7 mouse cellular contexts compared by ENCODE assay signal in the genomic region with DNA sequence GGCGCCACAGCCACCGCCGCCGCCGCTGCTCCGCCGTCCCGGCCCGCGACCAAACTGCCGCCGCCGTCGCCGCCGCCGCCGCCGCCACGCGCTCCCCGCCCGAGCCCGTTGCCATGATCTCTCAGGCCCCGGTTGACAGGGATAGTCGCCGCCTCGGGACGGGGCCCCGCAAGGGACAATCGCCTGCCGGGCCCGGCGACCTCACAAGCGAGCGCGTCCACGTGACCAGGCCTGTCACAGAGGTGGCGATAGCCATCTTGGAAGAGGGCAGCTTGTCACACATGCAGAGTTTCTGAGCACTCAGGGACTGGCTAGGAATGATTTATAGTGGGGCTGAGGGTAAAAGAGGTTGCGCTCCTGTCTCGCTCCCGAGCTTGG. TPM values are rescaled to one million over a fixed set of nuclear protein-coding genes. Genes with fewer than 3 reads are reported as not detected.
A peak's percentile ranks its signal among the peaks of the same experiment; 100 is the strongest.
DNase-seq lines count a peak whose midpoint lies in the region; ATAC-seq lines count a peak whose summit lies in the region.

A gene (minus strand): TSS at position 270 of the 378 bp plus-strand sequence.

- peak within 1 kb of the TSS; percentile 96 for H3K4me2 ChIP-seq in intestine, embryonic 15.5 days (replicated peaks)

- under 1% methylated on average over 42 of the region's 42 CpGs for WGBS in intestine, embryonic 15.5 days
- 1% methylated on average over 42 of the region's 42 CpGs for WGBS in midbrain, embryonic 10.5 days

- H3K36me3 ChIP-seq in intestine, embryonic 15.5 days, result no peaks in the 10 kb centered on the region
- H3K36me3 ChIP-seq in midbrain, embryonic 10.5 days, result no peaks in the 10 kb centered on the region

- intact Hi-C loops in gastrocnemius, postnatal 36 days (cut with DNase I), result no loop called here
- intact Hi-C loops in left cerebral cortex, postnatal 25 days (cut with DNase I), result loop anchor here (2.0 kb wide), 1 partner anchor 219 kb away; no protein-coding TSS in a partner anchor

- H3K9me3 ChIP-seq in intestine, embryonic 15.5 days, result no peaks in the 10 kb centered on the region
- no peaks in the 10 kb centered on the region for H3K9me3 ChIP-seq in midbrain, embryonic 10.5 days (replicated peaks)

- peak within 1 kb of the TSS; percentile 93 for H3K4me3 ChIP-seq in intestine, embryonic 15.5 days (replicated peaks)
- H3K4me3 ChIP-seq in midbrain, embryonic 10.5 days, result peak within 1 kb of the TSS; percentile 89

- DNase-seq in adrenal gland, adult 2 months, result peak; percentile 98
- DNase-seq in embryo, embryonic 11.5 days (ENCODE audit: low read depth, low spot score), result peak; percentile 79
- DNase-seq in gastrocnemius, postnatal 36 days, result peak; percentile 87 to 92
- DNase-seq in left cerebral cortex, postnatal 25 days (ENCODE audit: low spot score in 2 of 2), result peak; percentile 97
- DNase-seq in midbrain, embryonic 10.5 days (ENCODE audit: low spot score), result peak; percentile 94
- DNase-seq in right cerebral cortex, postnatal 4 days, result peak; percentile 86

- peak within 1 kb of the TSS; percentile 79 for H3K9ac ChIP-seq in intestine, embryonic 15.5 days

- peaks cover 5% of the 10 kb centered on the region for H3K27me3 ChIP-seq in intestine, embryonic 15.5 days (replicated peaks)
- peaks cover 4% of the 10 kb centered on the region; the same call in 1 of the 2 replicates for H3K27me3 ChIP-seq in midbrain, embryonic 10.5 days (ENCODE audit: low read depth, poor library complexity, severe bottlenecking)

- H3K27ac ChIP-seq in intestine, embryonic 15.5 days, result peak within 1 kb of the TSS; percentile 51
- H3K27ac ChIP-seq in midbrain, embryonic 10.5 days (replicated peaks), result peak within 1 kb of the TSS; percentile 89

- ATAC-seq in intestine, embryonic 15.5 days, result peak; percentile 92

- 0 out of 2 replicates have a peak, but pooled peaks cover 5% of the 10 kb centered on the region for H3K4me1 ChIP-seq in intestine, embryonic 15.5 days (replicated peaks)
- H3K4me1 ChIP-seq in midbrain, embryonic 10.5 days, result peaks cover 33% of the 10 kb centered on the region

RNA-seq across cellular contexts. Expression of the gene that starts here (rescaled TPM):
- 1 to 10 TPM; 2.1 to 6.1 TPM for total RNA-seq in adrenal gland, adult 2 months (2021)
- 3.9 and 4.0 TPM in 2 replicates for polyA plus RNA-seq in adrenal gland, adult 2 months (2012; rRNA removed)
- 1 to 10 TPM; 2.7 TPM for total RNA-seq in gastrocnemius, postnatal 36 days (2021)
- polyA plus RNA-seq in intestine, embryonic 15.5 days (2015; fragmentation: Nextera tagmentation; extraction: Ambion mirVana), result 0.67 and 0.73 TPM in 2 replicates
- 10 to 100 TPM; 38.2 to 43.3 TPM for total RNA-seq in left cerebral cortex, postnatal 25 days (2021)
- 0.74 and 0.92 TPM in 2 replicates for polyA plus RNA-seq in midbrain, embryonic 10.5 days (2016; fragmentation: Nextera tagmentation; extraction: Ambion mirVana)

Comparison
In these comparisons a context has a peak if more than half of its experiments do, and no peak if none do; other contexts are left out.
1. Peak in every context shown above with its lines: DNase-seq, ATAC-seq, H3K4me3 ChIP-seq and H3K27ac ChIP-seq.
2. RNA of the gene that starts here (total RNA-seq): 38.2 to 43.3 TPM in left cerebral cortex, postnatal 25 days; 2.1 to 6.1 TPM in adrenal gland, adult 2 months and 2.7 TPM in gastrocnemius, postnatal 36 days; every median in the first group is over 4 times any median in the second.
3. Peak in ATAC-seq, H3K4me3 ChIP-seq, H3K27ac ChIP-seq, H3K9ac ChIP-seq and H3K4me2 ChIP-seq in intestine, embryonic 15.5 days; RNA of the gene not detected or under 1 TPM.
4. Peak in DNase-seq, H3K4me3 ChIP-seq and H3K27ac ChIP-seq in midbrain, embryonic 10.5 days; RNA of the gene not detected or under 1 TPM.